Mouse (Mus musculus) left cerebral cortex, adult 2 months (tissue): ENCODE measurements around the gene Art3. TPM values are rescaled to one million over a fixed set of nuclear protein-coding genes. Genes with fewer than 3 reads are reported as not detected.

Source experiments
- DNase-seq, 2 experiments: peaks; one replicate each; pipeline ENCODE4 v3.0.0; 2021 to 2022; ENCODE audit warnings: low spot score in 2 of 2, mixed read lengths in 1 of 2; ENCODE audit errors: extremely low spot score in 1 of 2
- H3K27ac ChIP-seq: fragments of 200-600 bp; 2 replicates; pipeline ENCODE4 v1.8.1; 2022
- H3K4me3 ChIP-seq: fragments of 200-600 bp; 2 replicates; pipeline ENCODE4 v1.8.1; 2022
- CTCF ChIP-seq: fragments of 200-600 bp; IDR thresholded peaks from 2 replicates; pipeline ENCODE4 v1.8.1; 2022; ENCODE audit warnings: antibody characterized with exemption, mild to moderate bottlenecking, moderate library complexity
- intact Hi-C: fragments of 180-260 bp; cut with DNase I; formaldehyde crosslinking; loops from one replicate; pipeline ENCODE4 v1.15.1; 2025
- total RNA-seq, 2 experiments: library from RNA; stranded (reverse); gene quantifications; 2 replicates each; pipeline ENCODE4 v1.2.3; 2021

Gene Art3
- total RNA-seq, 2 experiments from 2014 or later: 3.8 to 7.5 TPM

GRCm38 (mm10) chr5:92386643-92387042 is 55.0 kb downstream of the Art3 start:
- TF ChIP-seq CTCF: peak; percentile 22
- no peak for DNase-seq
- intact Hi-C loops: no loop called here
- H3K4me3 ChIP-seq: no peak overlapping the region
- H3K27ac ChIP-seq: no peak overlapping the region

GRCm38 (mm10) chr5:92387433-92387832 is 55.8 kb downstream of the Art3 start:
- H3K4me3 ChIP-seq: no peak overlapping the region
- intact Hi-C loops: no loop called here
- no peak for TF ChIP-seq CTCF
- no peak overlapping the region for H3K27ac ChIP-seq
- DNase-seq: no peak

GRCm38 (mm10) chr5:92389977-92390376 is 58.4 kb downstream of the Art3 start:
- no peak for TF ChIP-seq CTCF
- no peak overlapping the region for H3K27ac ChIP-seq
- intact Hi-C loops: no loop called here
- DNase-seq: no peak
- H3K4me3 ChIP-seq: no peak overlapping the region

GRCm38 (mm10) chr5:92390615-92391014 is 59.0 kb downstream of the Art3 start:
- H3K4me3 ChIP-seq: no peak overlapping the region
- no peak for TF ChIP-seq CTCF
- no peak for DNase-seq
- intact Hi-C loops: no loop called here
- H3K27ac ChIP-seq: no peak overlapping the region

DNA sequence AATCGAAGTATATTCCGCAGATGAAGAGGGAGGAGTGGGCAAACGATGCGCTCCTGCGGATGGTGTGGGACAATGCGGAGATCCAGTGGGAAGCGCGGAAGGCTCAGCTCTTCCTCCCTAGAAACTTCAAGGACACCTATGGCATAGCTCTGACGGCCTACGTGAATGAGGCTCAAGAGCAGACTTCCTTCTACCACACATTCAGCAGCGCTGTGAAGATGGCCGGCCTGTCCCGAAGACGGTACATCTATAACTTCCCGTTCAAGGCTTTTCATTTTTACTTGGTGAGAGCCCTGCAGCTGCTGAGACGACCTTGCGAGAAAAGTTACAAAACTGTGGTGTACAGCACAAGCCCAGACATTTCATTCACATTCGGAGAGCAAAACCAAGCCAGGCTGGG is 60.9 kb downstream of the Art3 start:
- DNase-seq: no peak
- H3K4me3 ChIP-seq: no peak overlapping the region
- no peak overlapping the region for H3K27ac ChIP-seq
- intact Hi-C loops: no loop called here
- no peak for TF ChIP-seq CTCF

DNA sequence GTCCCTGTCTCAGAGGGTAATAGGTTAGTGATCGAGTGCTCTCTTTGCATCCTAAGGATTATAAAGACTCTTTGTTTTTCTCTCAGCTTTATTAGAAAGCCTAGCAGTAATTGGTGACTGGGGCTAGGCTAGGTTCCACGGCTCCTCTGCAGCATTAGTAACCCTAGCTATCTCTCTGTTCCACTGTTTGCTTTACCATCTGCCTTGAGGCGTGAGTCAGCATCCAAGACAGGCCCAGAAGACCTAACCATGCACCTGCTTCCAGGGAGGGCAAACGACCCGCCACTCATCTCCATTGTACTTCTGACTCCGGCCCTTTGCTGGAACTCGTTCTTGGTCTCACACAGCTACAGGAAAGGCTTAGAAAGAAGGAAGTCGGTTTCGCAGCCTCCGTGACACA is 62.2 kb downstream of the Art3 start:
- Histone ChIP-seq H3K27ac (no peak overlapping the region), H3K4me3 (no peak overlapping the region)
- TF ChIP-seq CTCF: no peak
- DNase-seq: no peak
- intact Hi-C loops: no loop called here

DNA sequence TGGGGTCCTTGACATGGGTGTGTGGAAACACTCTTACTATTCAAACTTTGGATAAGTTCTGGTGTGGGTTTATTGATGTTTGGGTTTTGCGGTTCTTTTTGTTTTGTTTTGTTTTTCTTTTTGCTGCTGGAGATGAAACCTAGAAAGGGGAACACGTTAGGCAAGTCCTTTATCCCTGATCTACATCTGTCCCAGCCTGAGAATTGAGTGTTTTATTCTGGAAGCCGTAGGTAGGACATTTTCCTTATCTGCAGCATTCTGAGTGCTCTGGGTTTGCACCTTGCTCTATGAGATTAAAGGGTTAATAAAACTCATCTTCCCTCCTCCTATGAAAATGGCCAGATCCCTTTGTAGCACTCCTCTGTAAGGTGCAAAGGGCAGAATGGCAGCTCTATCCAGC is 64.1 kb downstream of the Art3 start:
- H3K27ac ChIP-seq: no peak overlapping the region
- no peak for TF ChIP-seq CTCF
- intact Hi-C loops: no loop called here
- H3K4me3 ChIP-seq: no peak overlapping the region
- no peak for DNase-seq

DNA sequence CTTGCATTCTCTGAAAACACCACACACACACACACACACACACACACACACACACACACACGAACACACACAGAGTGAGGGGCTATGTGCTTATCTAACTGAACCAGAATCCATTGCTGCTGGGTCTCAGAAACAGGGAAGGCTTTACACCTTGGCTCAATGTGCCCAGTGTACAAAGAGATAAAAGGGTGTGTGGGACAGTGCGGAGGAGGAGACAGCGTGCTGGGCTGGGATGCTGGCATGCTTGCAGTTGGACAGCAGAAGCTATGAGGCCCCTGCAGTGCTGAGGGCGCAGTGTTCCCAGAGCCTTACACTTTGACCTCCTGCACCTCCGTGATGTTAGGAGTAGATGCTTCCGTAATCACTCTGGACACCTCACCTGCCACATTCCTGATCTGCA is 64.8 kb downstream of the Art3 start:
- TF ChIP-seq CTCF: no peak
- DNase-seq: no peak
- Histone ChIP-seq H3K27ac (no peak overlapping the region), H3K4me3 (no peak overlapping the region)
- intact Hi-C loops: no loop called here

- Histone ChIP-seq H3K4me3 (no peak overlapping the region), H3K27ac (no peak overlapping the region)
- intact Hi-C loops: no loop called here
- peak; percentile 63 to 71 for DNase-seq
- peak; percentile 70 for TF ChIP-seq CTCF
Measured at GRCm38 (mm10) chr5:92398153-92398552, 66.5 kb downstream of the Art3 start.

DNA sequence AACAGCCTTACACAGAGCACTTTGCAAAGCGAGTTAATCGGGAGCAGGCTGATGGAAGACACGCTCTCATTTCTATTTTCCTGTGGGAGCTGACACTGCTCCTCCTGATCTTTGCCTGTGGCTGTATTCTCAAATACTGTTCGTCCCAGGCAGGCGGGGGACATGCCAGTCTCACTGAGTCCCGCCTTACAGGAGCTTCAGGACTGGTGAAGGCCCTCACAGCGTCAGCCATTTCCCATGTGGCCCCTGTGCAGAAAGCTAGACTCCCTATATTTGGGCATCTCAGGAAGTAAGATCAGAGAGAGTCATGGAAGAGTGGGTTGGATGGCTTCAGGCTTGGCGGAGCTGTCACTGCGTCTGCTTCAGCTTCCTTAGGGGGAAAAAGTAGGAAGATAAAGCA is 71.2 kb downstream of the Art3 start:
- no peak overlapping the region for H3K27ac ChIP-seq
- no peak for DNase-seq
- no peak overlapping the region for H3K4me3 ChIP-seq
- TF ChIP-seq CTCF: no peak
- intact Hi-C loops: no loop called here

DNA sequence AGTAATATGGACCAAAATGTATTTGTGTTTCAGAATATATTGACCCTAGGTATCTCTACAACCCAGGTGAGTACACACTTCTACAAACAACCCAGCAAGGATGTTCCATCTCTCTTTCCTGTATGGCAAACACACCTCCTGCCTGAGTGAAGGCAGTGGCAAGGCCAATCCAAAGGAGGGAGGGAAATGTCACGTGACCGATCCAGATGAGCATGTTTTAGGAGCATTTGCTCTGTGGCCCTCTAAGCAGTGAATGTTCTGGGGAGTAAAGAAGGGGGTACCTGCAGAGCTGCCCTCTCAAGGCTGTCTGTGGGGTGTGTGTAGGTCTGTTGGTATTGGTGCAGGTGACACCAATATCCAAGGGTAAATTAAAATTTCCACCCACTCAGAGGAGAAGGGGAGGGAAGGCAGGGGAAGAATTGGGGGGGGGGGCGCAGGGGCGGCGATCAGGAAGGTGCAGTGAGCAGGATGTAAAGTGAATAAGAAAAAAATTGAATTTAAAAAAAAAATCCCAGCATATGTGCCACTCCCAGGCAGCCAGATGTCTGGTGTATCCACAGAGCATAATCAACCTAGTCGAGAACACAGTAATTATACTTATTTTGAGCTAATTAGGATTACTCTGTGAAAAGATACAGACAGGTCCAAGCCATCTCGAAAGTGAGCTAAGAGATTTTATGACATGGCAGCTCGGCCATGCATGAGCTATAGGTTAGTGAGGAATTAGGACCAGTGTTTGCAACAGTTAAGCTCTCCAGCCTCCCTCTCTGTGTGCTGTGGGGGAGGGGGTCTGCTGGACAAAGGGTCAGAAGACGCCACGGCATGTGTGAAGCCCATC is 72.2 kb downstream of the Art3 start:
- H3K4me3 ChIP-seq: no peak overlapping the region
- no peak for DNase-seq
- H3K27ac ChIP-seq: no peak overlapping the region
- intact Hi-C loops: no loop called here
- TF ChIP-seq CTCF: no peak

- Histone ChIP-seq H3K27ac (no peak overlapping the region), H3K4me3 (no peak overlapping the region)
- intact Hi-C loops: no loop called here
- no peak for DNase-seq
- TF ChIP-seq CTCF: no peak
Measured at GRCm38 (mm10) chr5:92404400-92404678, 72.7 kb downstream of the Art3 start.

DNA sequence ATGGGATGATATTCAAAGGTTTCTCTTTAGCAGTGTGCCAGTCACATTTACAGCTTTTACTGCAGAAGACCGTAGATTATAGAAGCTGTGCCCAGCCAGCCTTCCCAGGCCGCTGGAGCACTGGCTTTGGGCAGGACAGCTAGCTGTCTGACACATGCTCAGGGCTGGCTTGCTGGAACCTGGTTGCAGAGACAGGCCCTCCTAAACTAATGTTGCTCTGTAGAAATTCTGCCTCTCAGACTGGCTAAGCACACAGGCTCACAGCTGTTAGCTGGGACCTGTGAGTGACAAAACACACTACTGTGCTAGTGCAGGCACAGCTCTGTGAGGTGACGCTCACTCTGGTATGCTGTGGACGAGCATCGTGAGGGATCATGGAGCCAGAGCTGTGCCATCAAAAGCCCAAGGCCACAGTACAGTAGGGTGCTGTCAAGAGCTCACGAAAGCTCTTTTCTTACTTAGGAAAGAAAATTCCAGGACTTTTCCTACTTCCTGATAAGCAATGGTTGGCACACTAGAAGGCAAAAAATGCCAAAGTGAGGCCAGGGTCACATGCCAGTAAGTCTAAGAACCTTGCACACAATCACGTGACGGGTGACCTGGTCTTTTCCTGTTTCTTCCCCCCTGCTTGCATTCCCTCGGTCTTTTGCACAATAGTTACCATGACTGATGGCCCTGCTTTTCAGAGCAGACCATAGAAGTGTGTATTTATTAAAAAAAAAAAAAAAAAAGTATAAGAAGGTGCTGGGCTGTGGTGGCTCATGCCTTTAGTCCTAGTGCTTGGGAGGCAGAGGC is 77.9 kb downstream of the Art3 start:
- intact Hi-C loops: no loop called here
- TF ChIP-seq CTCF: no peak
- DNase-seq: no peak
- H3K4me3 ChIP-seq: no peak overlapping the region
- H3K27ac ChIP-seq: no peak overlapping the region
